Mouse (Mus musculus): Measurements from ENCODE around the gene Rnf130. TPM values are rescaled to one million over a fixed set of nuclear protein-coding genes. Genes with fewer than 3 reads are reported as not detected.

Gene Rnf130
- polyA plus RNA-seq (2015; fragmentation: Nextera tagmentation; extraction: Ambion mirVana), result 46.5 and 52.2 TPM in 2 replicates

- ATAC-seq, result peak; percentile 95
- Histone ChIP-seq H3K27ac (ENCODE audit: low read depth, low read length) (peak within 1 kb of the TSS; percentile 85), H3K27me3 (replicated peaks; ENCODE audit: control insufficient read depth, insufficient read depth, low read length) (no peaks in the 10 kb centered on the region), H3K4me2 (replicated peaks; ENCODE audit: low read depth) (peak within 1 kb of the TSS; percentile 95), H3K9me3 (ENCODE audit: control insufficient read depth) (no peaks in the 10 kb centered on the region), H3K4me1 (replicated peaks; ENCODE audit: control insufficient read depth, insufficient read depth, low read length) (0 out of 2 replicates have a peak, but pooled peaks cover 2% of the 10 kb centered on the region), H3K4me3 (ENCODE audit: low read depth, low read length) (peak within 1 kb of the TSS; percentile 77), H3K36me3 (ENCODE audit: control insufficient read depth, insufficient read depth) (no peaks in the 10 kb centered on the region), H3K9ac (ENCODE audit: low read depth, low read length) (peak within 1 kb of the TSS; percentile 84)
- under 1% methylated on average over 105 of the region's 129 CpGs for WGBS
- TF ChIP-seq CTCF (IDR thresholded peaks at IDR 0.05; ENCODE audit: low read depth), result no peak
Observed at GRCm38 (mm10) chr11:50024833-50025720, at the start of gene Rnf130. Gene Rnf130 (plus strand): TSS chr11:50025346.

- WGBS, result 83% methylated on average over 10 of the region's 10 CpGs
- H3K27me3 ChIP-seq (replicated peaks; ENCODE audit: control insufficient read depth, insufficient read depth, low read length), result no peaks in the 10 kb centered on the region
- TF ChIP-seq CTCF (IDR thresholded peaks at IDR 0.05; ENCODE audit: low read depth), result no peak
- no peak for ATAC-seq
- no peak overlapping the region for H3K27ac ChIP-seq (ENCODE audit: low read depth, low read length)
- H3K9ac ChIP-seq (ENCODE audit: low read depth, low read length), result no peak overlapping the region
- H3K9me3 ChIP-seq (ENCODE audit: control insufficient read depth), result no peaks in the 10 kb centered on the region
- no peaks in the 10 kb centered on the region for H3K36me3 ChIP-seq (ENCODE audit: control insufficient read depth, insufficient read depth)
- H3K4me2 ChIP-seq (replicated peaks; ENCODE audit: low read depth), result no peak overlapping the region
- H3K4me1 ChIP-seq (replicated peaks; ENCODE audit: control insufficient read depth, insufficient read depth, low read length), result no peaks in the 10 kb centered on the region
- H3K4me3 ChIP-seq (ENCODE audit: low read depth, low read length), result no peak overlapping the region
Observed at GRCm38 (mm10) chr11:49977963-49978568, 47.1 kb upstream of the Rnf130 start.

- ATAC-seq, result no peak
- Histone ChIP-seq H3K27ac (ENCODE audit: low read depth, low read length) (no peak overlapping the region), H3K4me3 (ENCODE audit: low read depth, low read length) (no peak overlapping the region), H3K4me2 (replicated peaks; ENCODE audit: low read depth) (no peak overlapping the region), H3K9me3 (ENCODE audit: control insufficient read depth) (no peaks in the 10 kb centered on the region), H3K9ac (ENCODE audit: low read depth, low read length) (no peak overlapping the region), H3K4me1 (replicated peaks; ENCODE audit: control insufficient read depth, insufficient read depth, low read length) (no peaks in the 10 kb centered on the region), H3K27me3 (replicated peaks; ENCODE audit: control insufficient read depth, insufficient read depth, low read length) (no peaks in the 10 kb centered on the region), H3K36me3 (ENCODE audit: control insufficient read depth, insufficient read depth) (no peaks in the 10 kb centered on the region)
- TF ChIP-seq CTCF (IDR thresholded peaks at IDR 0.05; ENCODE audit: low read depth), result no peak
- 90% methylated on average over 8 of the region's 8 CpGs for WGBS
Observed at GRCm38 (mm10) chr11:49978935-49979334, 46.2 kb upstream of the Rnf130 start.

DNA sequence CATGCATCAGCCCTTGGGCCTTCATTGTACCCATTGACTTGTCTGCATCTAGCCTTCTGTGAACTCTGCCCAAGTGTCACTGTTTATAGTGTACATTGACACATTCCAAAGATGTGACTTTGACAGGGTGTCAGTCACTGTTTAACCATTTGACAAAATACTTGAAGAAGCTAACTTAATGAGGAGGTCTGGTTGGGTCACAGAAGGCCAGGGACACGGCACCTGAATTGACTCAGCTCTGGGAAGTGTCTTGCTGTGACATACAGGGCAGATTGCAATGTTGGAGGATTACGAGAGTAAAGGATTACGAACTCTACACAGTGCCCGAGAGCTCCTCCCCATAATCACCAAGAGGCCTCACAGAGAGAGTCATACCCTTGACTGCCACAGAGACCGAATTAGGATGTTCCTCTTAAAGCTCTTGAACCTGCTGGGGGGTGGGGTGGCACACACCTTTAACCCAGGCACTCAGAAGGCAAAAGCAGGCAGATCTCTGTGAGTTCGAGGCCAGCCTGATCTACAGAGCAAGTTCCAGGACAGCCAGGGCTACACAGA is 44.4 kb upstream of the Rnf130 start:
- Histone ChIP-seq H3K4me1 (replicated peaks; ENCODE audit: control insufficient read depth, insufficient read depth, low read length) (no peaks in the 10 kb centered on the region), H3K27me3 (replicated peaks; ENCODE audit: control insufficient read depth, insufficient read depth, low read length) (no peaks in the 10 kb centered on the region), H3K9ac (ENCODE audit: low read depth, low read length) (no peak overlapping the region), H3K27ac (ENCODE audit: low read depth, low read length) (no peak overlapping the region), H3K9me3 (ENCODE audit: control insufficient read depth) (no peaks in the 10 kb centered on the region), H3K4me3 (ENCODE audit: low read depth, low read length) (no peak overlapping the region), H3K4me2 (replicated peaks; ENCODE audit: low read depth) (no peak overlapping the region), H3K36me3 (ENCODE audit: control insufficient read depth, insufficient read depth) (no peaks in the 10 kb centered on the region)
- WGBS, result 65% methylated on average over 6 of the region's 6 CpGs
- no peak for TF ChIP-seq CTCF (IDR thresholded peaks at IDR 0.05; ENCODE audit: low read depth)
- ATAC-seq, result no peak

GRCm38 (mm10) chr11:49981321-49981963 is 43.7 kb upstream of the Rnf130 start:
- WGBS, result 33% methylated on average over 7 of the region's 7 CpGs
- H3K9ac ChIP-seq (ENCODE audit: low read depth, low read length), result no peak overlapping the region
- ATAC-seq, result no peak
- H3K4me2 ChIP-seq (replicated peaks; ENCODE audit: low read depth), result no peak overlapping the region
- TF ChIP-seq CTCF (IDR thresholded peaks at IDR 0.05; ENCODE audit: low read depth), result no peak
- no peaks in the 10 kb centered on the region for H3K27me3 ChIP-seq (replicated peaks; ENCODE audit: control insufficient read depth, insufficient read depth, low read length)
- no peak overlapping the region for H3K4me3 ChIP-seq (ENCODE audit: low read depth, low read length)
- no peak overlapping the region for H3K27ac ChIP-seq (ENCODE audit: low read depth, low read length)
- no peaks in the 10 kb centered on the region for H3K9me3 ChIP-seq (ENCODE audit: control insufficient read depth)
- no peaks in the 10 kb centered on the region for H3K36me3 ChIP-seq (ENCODE audit: control insufficient read depth, insufficient read depth)
- H3K4me1 ChIP-seq (replicated peaks; ENCODE audit: control insufficient read depth, insufficient read depth, low read length), result no peaks in the 10 kb centered on the region

DNA sequence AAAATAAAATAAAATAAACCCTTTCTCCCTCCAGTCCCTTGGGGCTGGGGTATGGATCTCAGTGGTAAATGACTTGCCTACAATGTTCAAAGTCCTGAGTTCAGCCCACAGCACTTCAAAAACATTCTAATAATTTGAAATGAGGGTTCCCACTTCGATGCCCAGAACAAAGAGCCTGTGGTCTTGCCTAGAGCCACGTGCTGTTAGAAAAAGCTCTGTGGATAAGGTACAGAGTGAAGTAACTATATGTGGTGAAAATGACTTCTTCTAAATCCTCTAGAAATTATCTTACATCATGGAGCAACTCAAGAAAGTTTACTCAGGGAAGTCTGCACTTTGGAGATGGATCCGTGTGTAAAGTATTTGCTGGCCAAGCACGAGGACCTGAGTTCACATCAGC is 43.1 kb upstream of the Rnf130 start:
- Histone ChIP-seq H3K4me2 (replicated peaks; ENCODE audit: low read depth) (no peak overlapping the region), H3K4me3 (ENCODE audit: low read depth, low read length) (no peak overlapping the region), H3K36me3 (ENCODE audit: control insufficient read depth, insufficient read depth) (no peaks in the 10 kb centered on the region), H3K4me1 (replicated peaks; ENCODE audit: control insufficient read depth, insufficient read depth, low read length) (no peaks in the 10 kb centered on the region), H3K9me3 (ENCODE audit: control insufficient read depth) (no peaks in the 10 kb centered on the region), H3K9ac (ENCODE audit: low read depth, low read length) (no peak overlapping the region), H3K27ac (ENCODE audit: low read depth, low read length) (no peak overlapping the region), H3K27me3 (replicated peaks; ENCODE audit: control insufficient read depth, insufficient read depth, low read length) (no peaks in the 10 kb centered on the region)
- ATAC-seq, result no peak
- 84% methylated on average over 4 of the region's 4 CpGs for WGBS
- TF ChIP-seq CTCF (IDR thresholded peaks at IDR 0.05; ENCODE audit: low read depth), result no peak
